Mouse (Mus musculus) kidney, adult 2 months (tissue): ENCODE data around the gene Hs3st6. TPM values are rescaled to one million over a fixed set of nuclear protein-coding genes. Genes with fewer than 3 reads are reported as not detected.
"Not testable (repeated sequence)": the region's sequence is repeated elsewhere in the genome, so short reads cannot be mapped to it uniquely, and the experiment has no call there.

Experiments
- DNase-seq: peaks from one replicate; pipeline ENCODE4 v3.0.0; 2021
- H3K27ac ChIP-seq: fragments of 200-500 bp; 2 replicates; pipeline ENCODE4 v1.5.1; 2012; ENCODE audit warnings: low read depth, low read length, control low read depth, inconsistent platforms; ENCODE audit not compliant: insufficient read depth
- H3K27me3 ChIP-seq: fragments of 200-500 bp; replicated peaks from 2 replicates; pipeline ENCODE4 v1.6.1; 2012; ENCODE audit warnings: mild to moderate bottlenecking, moderate library complexity, low read length, inconsistent platforms; ENCODE audit not compliant: control insufficient read depth, insufficient read depth
- H3K36me3 ChIP-seq: fragments of 200-500 bp; 2 replicates; pipeline ENCODE4 v1.6.1; 2012; ENCODE audit warnings: mild to moderate bottlenecking, moderate library complexity, low read length, inconsistent platforms; ENCODE audit not compliant: control insufficient read depth, insufficient read depth
- H3K4me1 ChIP-seq: fragments of 200-500 bp; 2 replicates; pipeline ENCODE4 v1.6.1; 2011; ENCODE audit warnings: low read length; ENCODE audit not compliant: control insufficient read depth, insufficient read depth
- H3K4me3 ChIP-seq: fragments of 200-500 bp; 2 replicates; pipeline ENCODE4 v1.5.1; 2011; ENCODE audit warnings: mild to moderate bottlenecking, low read depth, low read length, control low read depth; ENCODE audit not compliant: insufficient read depth
- CTCF ChIP-seq: fragments of 200-500 bp; conservative IDR thresholded peaks from 2 replicates; pipeline ENCODE4 v1.5.1; 2011; ENCODE audit warnings: low read depth, mild to moderate bottlenecking, control low read depth, low read length, moderate library complexity, mixed read lengths; ENCODE audit not compliant: insufficient read depth, insufficient read length
- POLR2A ChIP-seq: fragments of 200-500 bp; IDR thresholded peaks from one replicate; pipeline ENCODE4 v1.6.1; 2011; ENCODE audit warnings: low read depth, low read length, control low read depth
- WGBS: fragments of 180-500 bp; shearing (Covaris S2); methylation state at CpG from one replicate; pipeline ENCODE4 v1.1.7; 2018; 5-methylcytosine and 5-hydroxymethylcytosine counted together
- polyA plus RNA-seq: library from polyadenylated mRNA; depleted of rRNA; stranded (reverse); fragments of >200 nt; gene quantifications from 2 replicates; pipeline ENCODE4 v1.2.3, GENCODE M21; 2012

The Hs3st6 gene
- polyA plus RNA-seq, 1 experiment = 7.4 TPM

DNA sequence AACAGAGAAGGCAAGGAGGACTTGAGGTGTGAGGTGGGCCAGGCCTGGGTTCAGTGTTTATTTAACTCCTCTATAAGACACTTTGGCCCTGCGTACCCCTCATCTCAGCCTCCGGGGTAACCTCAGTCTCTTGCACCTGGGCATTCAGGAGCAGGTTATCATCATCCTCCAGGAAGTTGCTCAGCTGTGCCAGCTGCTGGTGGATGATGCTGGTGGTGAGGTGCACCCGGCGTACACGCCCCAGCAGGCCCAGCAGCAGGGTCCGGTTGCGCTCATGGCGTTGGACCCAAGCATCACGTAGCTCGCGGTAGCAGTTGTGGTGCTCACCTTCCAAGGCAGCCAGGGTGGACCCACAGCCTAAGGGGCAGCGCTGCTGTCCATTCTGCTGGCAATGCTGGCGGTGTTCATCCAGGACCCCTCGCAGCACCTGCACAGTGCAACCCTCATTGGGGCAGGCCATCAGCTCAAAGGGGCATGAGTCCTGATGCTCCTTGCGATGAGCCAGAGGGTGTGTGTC lies 36.6 kb upstream of the Hs3st6 start:
- DNase-seq = no peak
- Histone ChIP-seq H3K27ac (no peak overlapping the region), H3K36me3 (no peaks in the 10 kb centered on the region), H3K27me3 (no peaks in the 10 kb centered on the region), H3K4me3 (no peak overlapping the region), H3K4me1 (peaks cover 6% of the 10 kb centered on the region; the same call in 1 of the 2 replicates)
- TF ChIP-seq CTCF = no peak
- no peak for TF ChIP-seq POLR2A
- WGBS = 92% methylated on average over 15 of the region's 15 CpGs

GRCm38 (mm10) chr17:24717943-24718342 lies 34.8 kb upstream of the Hs3st6 start, which contains the start of the genes Rnf151 and Rps2:
Gene Rnf151 (minus strand): TSS chr17:24718063.
Gene Rps2 (plus strand): TSS chr17:24718116.
- no peaks in the 10 kb centered on the region; the same call in 1 of the 2 replicates for H3K36me3 ChIP-seq
- WGBS = 86% methylated on average over 4 of the region's 4 CpGs
- peaks cover 6% of the 10 kb centered on the region; the same call in 1 of the 2 replicates for H3K4me1 ChIP-seq
- no peak within 1 kb of the TSS for H3K27ac ChIP-seq
- H3K27me3 ChIP-seq = no peaks in the 10 kb centered on the region
- no peak within 1 kb of the TSS for H3K4me3 ChIP-seq
- DNase-seq = no peak
- no peak for TF ChIP-seq POLR2A
- TF ChIP-seq CTCF = no peak

- peak overlapping the region; percentile 86 for H3K4me3 ChIP-seq
- not testable (repeated sequence) for H3K27me3 ChIP-seq, H3K27ac ChIP-seq, DNase-seq, H3K4me1 ChIP-seq, H3K36me3 ChIP-seq
- 61% methylated on average over 5 of the region's 5 CpGs for WGBS
Observed at GRCm38 (mm10) chr17:24718938-24719337, 33.9 kb upstream of the Hs3st6 start.

GRCm38 (mm10) chr17:24719494-24720222 lies 33.1 kb upstream of the Hs3st6 start:
- under 1% methylated on average over 61 of the region's 61 CpGs for WGBS
- TF ChIP-seq POLR2A = peak; percentile 82
- no peak for TF ChIP-seq CTCF
- Histone ChIP-seq H3K4me3 (peak overlapping the region; percentile 86), H3K4me1 (peaks cover 8% of the 10 kb centered on the region; the same call in 1 of the 2 replicates), H3K27me3 (no peaks in the 10 kb centered on the region), H3K36me3 (no peaks in the 10 kb centered on the region; the same call in 1 of the 2 replicates), H3K27ac (peak overlapping the region; percentile 62)
- peak; percentile 99 for DNase-seq

DNA sequence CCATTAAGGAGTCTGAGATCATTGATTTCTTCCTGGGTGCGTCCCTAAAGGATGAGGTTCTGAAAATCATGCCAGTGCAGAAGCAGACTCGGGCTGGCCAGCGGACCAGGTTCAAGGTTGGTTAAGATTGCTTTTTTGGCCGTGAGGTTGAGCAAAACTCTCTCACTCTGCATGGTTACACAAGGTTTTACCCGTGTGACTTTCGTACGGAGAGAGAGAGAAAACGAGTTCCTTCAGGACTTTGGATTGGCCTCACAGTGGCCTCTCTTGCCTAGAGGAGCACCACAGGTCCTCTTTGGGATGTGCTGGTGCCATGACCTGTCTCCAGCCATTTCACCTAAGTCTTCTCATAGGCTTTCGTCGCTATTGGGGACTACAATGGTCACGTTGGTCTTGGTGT lies 32.2 kb upstream of the Hs3st6 start:
- H3K4me1 ChIP-seq, DNase-seq, H3K36me3 ChIP-seq, H3K27me3 ChIP-seq, H3K27ac ChIP-seq: not testable (repeated sequence)
- H3K4me3 ChIP-seq = peak overlapping the region; percentile 47
- 2% methylated on average over 11 of the region's 11 CpGs for WGBS

DNA sequence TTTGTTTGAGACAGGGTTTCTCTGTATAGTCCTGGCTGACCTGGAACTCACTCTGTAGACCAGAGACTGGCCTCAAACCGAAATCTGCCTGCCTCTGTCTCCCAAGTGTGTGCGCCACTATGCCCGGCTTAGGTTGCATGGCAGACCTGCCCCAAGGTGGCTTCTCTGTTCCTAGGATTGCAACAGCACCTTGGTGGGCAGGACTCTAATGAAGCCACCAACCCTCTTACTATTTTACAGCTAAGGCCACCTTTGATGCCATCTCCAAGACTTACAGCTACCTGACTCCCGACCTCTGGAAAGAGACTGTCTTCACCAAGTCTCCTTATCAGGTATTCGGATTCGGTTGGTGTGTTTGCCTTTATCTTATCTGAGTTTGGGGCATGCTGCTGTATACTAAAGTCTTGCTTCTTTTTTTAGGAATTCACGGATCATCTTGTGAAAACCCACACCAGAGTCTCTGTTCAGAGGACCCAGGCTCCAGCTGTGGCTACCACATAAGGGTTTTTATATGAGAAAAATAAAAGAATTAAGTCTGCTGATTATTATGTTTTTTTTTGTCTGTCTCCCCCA lies 31.3 kb upstream of the Hs3st6 start:
- not testable (repeated sequence) for H3K27ac ChIP-seq, DNase-seq, H3K27me3 ChIP-seq, H3K4me3 ChIP-seq, H3K4me1 ChIP-seq, H3K36me3 ChIP-seq
- WGBS = 53% methylated on average over 7 of the region's 7 CpGs

GRCm38 (mm10) chr17:24722220-24722924 lies 30.4 kb upstream of the Hs3st6 start:
- Histone ChIP-seq H3K4me1 (peaks cover 2% of the 10 kb centered on the region; the same call in 1 of the 2 replicates), H3K27me3 (no peaks in the 10 kb centered on the region), H3K27ac (no peak overlapping the region), H3K36me3 (no peaks in the 10 kb centered on the region; the same call in 1 of the 2 replicates), H3K4me3 (no peak overlapping the region; the same call in 1 of the 2 replicates)
- WGBS = 31% methylated on average over 13 of the region's 13 CpGs
- no peak for DNase-seq
- TF ChIP-seq POLR2A (no peak), CTCF (no peak)
